Mouse (Mus musculus) frontal cortex, postnatal 10 days (tissue): ENCODE results near the gene Fam155a.

Experiments used
- DNase-seq, 2 experiments: peaks; one replicate each; pipeline ENCODE4 v3.0.0; 2022; ENCODE audit warnings: low spot score in 2 of 2, mixed read lengths in 1 of 2

Gene Fam155a

DNA sequence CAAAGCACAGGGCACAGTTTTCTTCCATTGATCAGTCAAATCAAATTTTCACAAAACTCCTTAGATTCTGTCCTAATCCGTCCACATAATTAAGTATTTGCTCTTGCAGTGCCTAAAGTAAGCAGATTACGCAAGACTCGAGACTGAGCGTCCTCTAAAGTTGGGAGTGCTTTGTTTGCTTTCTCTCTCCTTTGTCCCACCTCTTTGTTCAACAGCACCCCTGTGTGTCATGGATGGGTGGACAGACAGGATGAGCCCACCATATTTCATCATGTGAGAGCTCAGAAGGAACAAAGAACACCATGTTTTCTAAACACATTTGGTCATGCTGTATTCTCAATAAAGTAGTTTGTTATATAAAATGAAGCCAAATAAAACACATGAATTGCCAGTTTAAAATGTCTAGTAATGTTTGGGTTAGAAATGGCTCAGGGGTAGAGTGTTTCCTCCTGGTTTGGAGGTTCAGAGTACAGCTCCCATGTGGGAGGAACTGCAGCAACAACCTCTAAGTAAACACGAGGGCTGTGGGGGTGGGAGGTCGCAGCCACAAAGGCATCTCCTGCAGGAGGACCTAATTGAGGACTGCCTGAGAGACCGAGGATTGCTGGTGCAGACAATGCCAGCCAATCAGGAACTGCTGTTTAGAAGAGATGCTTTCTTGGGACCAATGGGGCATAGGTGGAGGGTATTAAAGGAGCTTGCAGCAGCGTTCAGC, 482.8 kb downstream of the Fam155a start:
- no peak for DNase-seq

DNA sequence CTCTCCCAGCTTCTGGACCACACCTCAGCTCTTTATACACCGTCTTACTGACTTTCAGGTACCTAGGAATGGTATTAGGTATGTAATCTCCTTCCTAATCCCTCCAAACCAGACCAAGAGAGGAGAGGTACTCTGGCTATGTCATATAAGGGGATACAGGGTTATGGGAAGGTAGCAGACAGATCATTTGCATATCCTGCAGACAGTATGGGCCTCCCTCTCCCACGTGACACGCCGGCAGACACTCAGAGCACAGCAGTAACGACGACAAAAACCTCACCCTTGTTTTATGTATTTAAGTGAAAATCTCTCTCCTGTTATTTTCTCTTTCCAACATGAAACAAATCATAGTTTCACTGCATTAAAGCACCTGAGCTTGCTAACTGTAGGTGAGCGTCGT, 496.8 kb downstream of the Fam155a start:
- DNase-seq: no peak

- no peak for DNase-seq
These were observed 506.6 kb downstream of the Fam155a start for GRCm38 (mm10) chr8:9264378-9264777.

GRCm38 (mm10) chr8:9261527-9261926, 509.4 kb downstream of the Fam155a start:
- DNase-seq: no peak

- no peak for DNase-seq
These were observed 515.6 kb downstream of the Fam155a start for GRCm38 (mm10) chr8:9255316-9255715.

GRCm38 (mm10) chr8:9252991-9253390, 518.0 kb downstream of the Fam155a start:
- DNase-seq: no peak

- no peak for DNase-seq
These were observed 522.7 kb downstream of the Fam155a start for GRCm38 (mm10) chr8:9248109-9248821.

DNA sequence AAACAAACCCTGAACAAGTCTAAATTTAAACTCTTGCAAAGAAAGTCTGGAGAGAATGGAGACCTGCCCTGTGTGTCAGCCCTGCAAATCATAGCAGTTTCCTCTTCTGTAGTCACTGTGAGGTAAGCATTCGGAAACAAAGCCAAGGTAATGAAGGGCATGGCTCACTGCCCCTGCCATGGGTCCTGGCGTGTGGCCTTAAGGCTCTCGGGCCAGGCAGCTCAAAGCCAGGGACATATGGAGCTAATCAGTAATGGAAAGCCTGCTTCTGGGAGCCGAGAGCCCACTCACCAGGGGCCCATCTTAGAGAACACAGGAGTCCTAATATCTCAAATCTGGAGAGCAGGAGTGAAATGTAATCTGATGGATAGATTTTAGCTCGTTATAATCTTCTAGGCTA, 525.0 kb downstream of the Fam155a start:
- no peak for DNase-seq

DNA sequence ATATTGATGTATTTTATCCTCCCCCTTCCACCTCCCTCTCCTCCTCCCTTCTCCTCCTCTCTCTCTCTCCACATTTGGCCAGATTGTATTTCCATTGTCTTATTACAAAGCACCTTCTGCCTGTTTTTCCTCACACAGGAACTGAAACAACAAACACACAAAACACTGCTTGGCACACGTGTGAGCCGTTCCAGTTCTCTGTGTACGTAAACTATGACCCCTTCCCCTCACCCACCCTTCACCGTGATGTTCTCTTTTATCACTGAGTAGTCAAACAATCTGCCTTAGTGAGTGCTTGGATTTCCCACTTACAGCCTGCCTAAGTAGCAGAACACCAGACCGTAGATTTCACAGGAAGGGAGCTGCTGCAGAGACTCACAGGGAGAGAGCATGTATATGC, 530.0 kb downstream of the Fam155a start:
- no peak for DNase-seq

DNA sequence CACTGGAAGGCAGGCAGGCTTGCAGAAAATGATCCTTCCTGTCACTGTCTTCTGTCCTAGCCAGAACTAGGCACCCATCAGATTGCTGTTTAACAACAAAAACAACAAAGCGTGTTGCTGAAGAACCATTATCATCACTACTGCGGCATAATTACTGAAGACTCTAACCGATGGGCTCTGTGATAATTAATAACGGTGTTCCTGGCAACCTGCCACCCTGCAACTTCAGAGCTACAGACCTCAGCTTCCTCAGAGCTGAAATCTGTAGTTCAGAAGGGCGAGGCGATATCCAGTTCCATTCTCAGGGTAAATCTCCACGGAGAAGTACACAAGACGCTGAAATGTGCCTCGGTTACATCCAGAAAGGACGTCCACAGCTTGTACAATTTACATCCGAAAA, 531.2 kb downstream of the Fam155a start:
- DNase-seq: no peak

DNA sequence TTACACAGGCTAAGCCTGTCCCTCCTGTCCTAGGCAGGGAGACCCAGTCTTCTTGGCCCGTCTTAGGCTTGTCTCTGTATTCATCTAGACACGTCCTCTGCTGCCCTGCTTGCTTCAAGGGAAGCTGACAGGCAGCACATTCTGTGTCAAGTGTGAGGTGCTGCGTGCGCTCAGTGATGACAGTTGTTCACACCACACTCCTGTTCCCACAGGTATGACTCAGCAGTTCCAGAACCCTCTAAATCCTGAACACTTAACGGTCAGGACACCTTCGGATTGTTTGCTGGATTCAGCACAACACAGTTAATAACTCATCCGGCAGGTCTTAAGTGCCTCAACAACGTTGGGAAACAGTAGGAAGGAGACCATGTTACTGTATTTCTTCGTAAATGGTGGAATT, 532.0 kb downstream of the Fam155a start:
- no peak for DNase-seq

DNA sequence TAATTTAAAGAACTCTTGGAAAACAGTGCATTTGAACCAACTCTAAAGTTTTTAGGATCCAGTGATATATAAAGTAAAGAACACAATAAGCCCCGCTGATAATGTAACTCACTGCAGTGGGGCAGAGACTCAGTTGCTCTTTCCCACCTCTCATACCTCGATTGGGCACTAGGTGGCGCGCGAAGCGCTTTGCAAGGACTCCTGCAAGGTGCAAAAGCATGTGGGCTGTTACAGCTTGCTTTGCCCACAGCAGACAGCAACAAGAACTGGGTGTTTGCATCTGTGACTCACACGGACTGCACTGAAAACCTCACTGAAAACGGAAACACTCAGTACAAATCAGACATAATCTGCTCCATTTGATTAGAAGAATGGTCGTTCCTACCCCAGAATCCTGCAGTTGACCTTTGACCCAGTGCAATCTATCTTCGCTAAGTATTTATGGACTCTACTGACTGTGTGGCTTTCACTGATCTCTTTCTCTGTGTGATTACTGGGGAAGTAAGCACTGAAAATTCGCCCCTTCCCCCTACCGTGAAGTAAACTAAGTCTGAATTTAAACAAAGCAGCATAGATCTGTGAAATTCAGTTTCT, 537.5 kb downstream of the Fam155a start:
- DNase-seq: peak; percentile 75 to 91

DNA sequence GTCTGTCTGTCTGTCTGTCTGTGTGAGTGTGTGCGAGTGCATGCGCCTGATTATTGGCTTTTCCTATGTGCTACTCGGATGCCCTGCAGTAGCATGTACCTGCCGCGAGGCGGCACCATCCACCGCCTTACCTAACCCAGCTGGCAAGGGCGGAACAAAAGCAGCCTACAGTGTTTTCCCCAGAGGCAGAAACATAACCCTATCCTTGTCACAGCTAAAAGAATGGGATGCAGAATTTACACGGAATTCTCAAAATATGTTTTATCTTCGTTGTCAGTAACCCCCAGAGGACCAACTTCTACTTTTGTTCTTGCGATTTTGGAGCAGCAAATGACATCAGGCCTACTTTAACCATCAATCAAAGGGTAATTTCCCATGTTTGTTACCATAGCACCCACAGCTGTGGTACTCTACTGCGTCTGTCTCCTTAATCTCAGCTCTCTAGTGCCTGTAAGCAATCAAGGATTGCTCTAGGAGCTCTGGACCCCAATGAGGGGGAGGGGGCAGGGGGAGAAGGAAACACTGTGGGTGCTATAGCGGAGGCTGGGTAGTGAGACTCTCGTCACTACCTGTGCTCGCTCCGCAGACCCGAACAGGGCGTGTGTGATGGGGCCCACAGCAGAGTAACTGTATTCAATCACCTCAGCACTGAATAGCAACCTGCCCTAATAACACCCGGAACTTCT, 543.0 kb downstream of the Fam155a start:
- peak; percentile 56 to 68 for DNase-seq

DNA sequence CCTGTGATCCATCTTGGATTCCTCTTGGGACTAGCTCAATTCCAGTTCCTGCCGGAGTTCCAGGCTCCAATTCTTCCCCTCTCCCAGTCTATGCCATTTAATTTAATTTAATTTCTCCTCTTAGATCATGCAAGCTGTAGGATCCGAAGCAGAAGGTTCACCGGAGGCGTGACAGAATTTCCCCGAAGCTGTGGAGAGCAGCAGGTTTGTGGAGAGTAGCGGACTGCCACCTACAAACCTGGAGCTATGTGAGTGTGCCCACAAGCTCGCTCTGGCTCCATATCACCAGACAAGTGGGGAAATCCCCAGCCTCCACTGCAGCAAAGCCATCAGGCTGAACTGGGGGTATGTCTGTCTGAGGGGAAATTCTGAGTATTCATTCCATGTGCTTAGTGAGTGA, 544.2 kb downstream of the Fam155a start:
- DNase-seq: peak in 1 of 2 experiments; percentile 42

DNA sequence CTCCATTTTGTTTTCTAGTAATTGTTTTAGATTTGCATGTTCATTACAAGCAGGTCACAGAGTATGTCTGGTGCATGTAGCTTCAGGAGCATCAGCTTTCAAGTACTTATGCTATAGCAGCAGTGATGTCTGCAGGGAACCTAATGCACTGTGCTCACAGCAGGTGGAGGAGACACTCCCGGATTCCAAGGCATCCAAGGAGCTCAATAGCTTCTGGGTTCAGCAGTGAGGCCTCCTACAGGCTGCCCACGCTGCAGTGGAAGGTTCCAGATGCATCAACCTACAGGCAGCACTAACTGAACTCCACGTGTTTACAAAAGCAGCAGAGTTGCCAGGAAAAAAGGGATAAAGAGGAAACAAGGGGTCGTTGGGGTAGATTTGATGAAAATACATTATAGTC, 559.2 kb downstream of the Fam155a start:
- DNase-seq: no peak

DNA sequence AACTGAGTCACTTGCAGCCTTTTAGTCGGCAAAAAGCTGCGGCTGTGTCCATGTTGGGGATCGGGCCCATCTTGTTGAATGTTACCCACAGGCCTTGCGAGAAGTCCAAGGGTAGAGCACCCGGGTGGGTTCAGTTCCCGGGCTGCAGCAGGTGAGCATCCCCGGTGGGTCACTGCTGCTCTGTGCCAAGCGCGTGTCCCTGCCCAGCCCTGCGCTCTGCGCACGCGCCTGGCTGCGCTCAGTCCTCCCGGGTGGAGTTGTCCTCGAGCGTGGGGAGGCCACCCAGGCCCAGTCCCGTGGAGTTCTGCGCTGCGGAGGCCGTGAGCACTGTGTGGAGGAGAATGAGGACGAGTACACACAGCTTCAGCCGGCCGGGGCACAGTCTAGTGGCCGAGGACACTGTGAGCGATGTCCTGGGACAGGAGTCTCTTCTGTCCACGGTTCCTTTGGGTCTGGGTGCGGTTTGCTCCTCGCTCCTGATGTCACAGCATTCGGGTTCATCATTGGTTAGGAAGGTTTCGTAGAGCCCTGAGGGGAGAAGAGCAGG, 563.4 kb downstream of the Fam155a start:
- no peak for DNase-seq

- no peak for DNase-seq
These were observed 566.5 kb downstream of the Fam155a start for GRCm38 (mm10) chr8:9204345-9205067.

DNA sequence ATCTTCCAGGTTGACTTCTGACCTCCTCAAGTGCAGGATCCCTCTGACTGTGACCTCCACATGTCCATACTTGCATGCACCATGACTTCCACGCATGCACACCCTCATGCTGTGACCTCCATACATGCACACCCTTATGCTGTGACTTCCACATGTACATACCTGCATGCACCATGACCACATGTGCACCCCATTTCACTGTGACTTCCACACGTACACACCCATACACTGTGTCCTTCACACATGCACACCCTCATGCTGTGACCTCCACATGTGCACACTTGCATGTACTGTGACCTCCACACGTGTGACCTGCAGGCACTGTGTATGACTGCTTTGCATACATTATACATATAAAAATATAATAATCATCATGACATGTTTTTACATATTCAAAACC, 570.9 kb downstream of the Fam155a start:
- no peak for DNase-seq

GRCm38 (mm10) chr8:9191682-9192081, 579.3 kb downstream of the Fam155a start:
- DNase-seq: no peak

DNA sequence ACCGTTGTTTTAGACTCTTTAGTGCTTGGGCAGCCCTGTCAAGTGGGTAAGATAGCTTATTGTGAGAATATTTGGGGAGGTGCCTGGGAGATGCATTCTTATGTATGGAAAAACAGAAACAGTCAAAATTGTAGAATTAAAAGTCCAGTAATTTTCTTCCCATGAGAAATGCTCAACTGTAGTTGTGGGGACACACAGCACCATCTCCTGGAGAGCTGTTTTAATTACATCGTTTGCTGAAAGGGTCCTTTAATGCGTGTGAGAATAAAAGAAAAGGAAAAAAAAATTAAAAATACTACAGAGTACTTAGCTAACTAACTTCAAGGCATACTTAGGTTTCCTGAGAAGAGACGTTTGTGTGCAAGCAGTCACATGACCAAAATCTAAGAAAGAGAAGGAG, 582.3 kb downstream of the Fam155a start:
- no peak for DNase-seq

DNA sequence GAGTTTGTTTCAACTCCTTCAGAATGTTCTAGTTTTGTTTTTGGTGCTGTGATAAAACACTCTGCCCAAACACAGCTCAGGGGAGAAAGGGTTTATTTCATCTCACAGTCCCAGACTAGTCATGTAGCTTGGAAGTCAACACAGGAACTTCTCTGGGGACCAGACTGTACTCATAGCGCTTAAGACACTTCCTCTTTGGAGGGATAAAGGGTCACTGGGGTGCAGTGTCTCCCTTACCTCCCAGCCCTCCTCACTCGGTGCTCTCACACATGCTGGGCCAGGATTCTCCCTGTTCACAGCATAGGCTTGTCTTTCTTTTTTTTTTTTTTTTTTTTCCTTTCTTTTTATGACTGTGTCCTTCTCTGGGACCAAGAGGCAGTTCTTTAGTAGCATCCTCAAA, 585.8 kb downstream of the Fam155a start:
- no peak for DNase-seq

GRCm38 (mm10) chr8:9182461-9182860, 588.5 kb downstream of the Fam155a start:
- no peak for DNase-seq
